Mouse (Mus musculus) left cerebral cortex, postnatal 4 days (tissue): Measurements from ENCODE around the gene Slc2a9. TPM values are rescaled to one million over a fixed set of nuclear protein-coding genes. Genes with fewer than 3 reads are reported as not detected.

Source experiments
- DNase-seq: peaks from one replicate; pipeline ENCODE4 v3.0.0-alpha.2; 2022
- intact Hi-C: fragments of 180-260 bp; cut with DNase I; formaldehyde crosslinking; loops from one replicate; pipeline ENCODE4 v1.15.1; 2025
- total RNA-seq, 2 experiments: library from RNA; stranded (reverse); gene quantifications; 2 replicates each; pipeline ENCODE4 v1.2.3; 2021

The Slc2a9 gene
- 1 to 10 TPM; 1.0 to 1.4 TPM for total RNA-seq

DNA sequence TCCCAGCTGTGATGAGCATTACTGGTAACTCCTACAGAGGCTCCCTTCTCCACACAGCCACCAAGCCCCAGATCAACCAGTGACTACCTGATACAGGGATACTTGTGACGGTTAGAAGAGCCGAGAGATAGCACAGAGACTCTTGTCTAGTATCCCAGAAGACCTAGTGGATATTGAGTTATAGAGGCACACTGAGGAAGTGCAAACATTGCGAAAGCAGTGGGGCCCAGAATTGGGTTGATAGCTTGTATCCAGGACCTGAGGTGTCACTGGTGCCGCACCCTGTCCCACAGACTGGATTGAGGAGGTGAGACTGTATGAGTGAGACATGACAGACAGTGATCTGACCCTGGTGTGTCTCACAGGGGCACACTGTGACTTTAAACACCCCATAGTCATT lies at the start of gene Slc2a9:
Gene Slc2a9 (minus strand): TSS at position 152 of the 400 bp plus-strand sequence.
- intact Hi-C loops = no loop called here
- DNase-seq = no peak

- intact Hi-C loops = no loop called here
Measured at GRCm38 (mm10) chr5:38552615-38553014, 49.7 kb upstream of the Slc2a9 start.

DNA sequence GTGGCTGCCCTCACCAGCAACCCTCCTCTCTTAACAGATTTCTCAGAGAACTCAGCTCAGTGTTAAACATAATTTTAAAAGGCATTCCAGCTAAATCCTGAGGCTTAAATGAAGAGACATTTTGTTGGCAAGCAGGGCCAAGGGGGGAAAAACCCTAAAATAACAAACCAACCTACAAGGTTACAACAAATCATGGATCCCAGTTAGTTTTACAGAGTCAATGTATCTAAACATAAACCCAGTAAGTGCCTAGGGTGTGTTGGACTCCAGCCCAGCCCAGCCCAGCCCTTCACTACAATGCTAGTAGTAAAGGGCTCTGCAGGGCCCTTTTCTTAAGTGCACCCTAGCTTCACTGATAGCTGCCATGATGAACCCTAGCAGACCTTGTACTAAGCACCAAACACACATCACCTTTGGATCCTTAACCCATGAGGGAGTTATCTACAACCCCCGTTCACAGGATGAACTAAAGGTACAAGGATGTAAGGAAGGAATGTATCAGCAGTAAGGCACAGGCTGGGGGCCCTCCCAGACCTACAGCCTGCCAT lies 47.4 kb upstream of the Slc2a9 start:
- no peak for DNase-seq
- intact Hi-C loops = no loop called here

More at GRCm38 (mm10) chr5:38552615-38553014, 49.7 kb upstream of the Slc2a9 start:
- DNase-seq = no peak

DNA sequence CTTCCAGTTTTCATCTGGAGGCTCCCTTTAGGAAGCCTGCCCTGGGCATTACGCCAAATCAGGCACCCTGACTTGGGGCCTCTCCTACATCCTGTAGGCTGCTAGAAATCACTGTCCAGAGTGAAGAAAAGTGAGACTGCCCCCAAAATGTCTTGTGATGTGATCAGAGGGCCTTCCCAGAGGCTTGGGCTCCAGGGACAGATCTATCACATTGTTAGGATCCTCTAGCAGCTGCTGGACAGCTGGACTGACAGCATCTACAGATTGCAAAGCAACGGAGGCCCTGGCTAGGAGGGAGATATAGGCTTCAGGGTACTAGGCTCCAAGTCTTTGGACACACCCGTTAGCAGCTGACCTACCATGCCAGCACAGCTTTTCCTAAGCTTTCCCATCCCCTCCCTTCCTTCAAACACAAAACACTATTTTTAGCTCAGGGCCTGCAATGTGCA lies 46.5 kb upstream of the Slc2a9 start:
- intact Hi-C loops = no loop called here

DNA sequence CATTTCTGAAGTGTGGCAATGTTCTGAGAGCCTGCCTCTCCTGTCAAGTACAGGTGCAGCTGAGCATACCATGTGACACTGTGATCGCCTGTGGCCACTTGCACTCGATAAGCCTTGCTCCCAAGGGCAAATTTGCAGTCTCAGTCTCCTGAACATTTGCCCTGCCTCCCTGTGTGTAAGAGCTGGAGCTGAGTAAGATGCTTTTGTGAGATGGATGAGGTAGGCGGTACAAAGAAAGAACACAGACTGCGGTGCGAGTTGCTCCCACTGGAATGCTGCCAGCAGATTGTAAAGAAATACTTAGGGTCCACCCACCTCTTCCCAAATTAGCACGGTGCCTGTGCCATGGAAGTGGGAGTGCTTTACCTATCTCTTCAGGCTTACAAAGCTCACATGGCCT lies 44.4 kb upstream of the Slc2a9 start:
- no peak for DNase-seq
- intact Hi-C loops = no loop called here

More for the DNA sequence above, 46.5 kb upstream of the Slc2a9 start:
- no peak for DNase-seq

DNA sequence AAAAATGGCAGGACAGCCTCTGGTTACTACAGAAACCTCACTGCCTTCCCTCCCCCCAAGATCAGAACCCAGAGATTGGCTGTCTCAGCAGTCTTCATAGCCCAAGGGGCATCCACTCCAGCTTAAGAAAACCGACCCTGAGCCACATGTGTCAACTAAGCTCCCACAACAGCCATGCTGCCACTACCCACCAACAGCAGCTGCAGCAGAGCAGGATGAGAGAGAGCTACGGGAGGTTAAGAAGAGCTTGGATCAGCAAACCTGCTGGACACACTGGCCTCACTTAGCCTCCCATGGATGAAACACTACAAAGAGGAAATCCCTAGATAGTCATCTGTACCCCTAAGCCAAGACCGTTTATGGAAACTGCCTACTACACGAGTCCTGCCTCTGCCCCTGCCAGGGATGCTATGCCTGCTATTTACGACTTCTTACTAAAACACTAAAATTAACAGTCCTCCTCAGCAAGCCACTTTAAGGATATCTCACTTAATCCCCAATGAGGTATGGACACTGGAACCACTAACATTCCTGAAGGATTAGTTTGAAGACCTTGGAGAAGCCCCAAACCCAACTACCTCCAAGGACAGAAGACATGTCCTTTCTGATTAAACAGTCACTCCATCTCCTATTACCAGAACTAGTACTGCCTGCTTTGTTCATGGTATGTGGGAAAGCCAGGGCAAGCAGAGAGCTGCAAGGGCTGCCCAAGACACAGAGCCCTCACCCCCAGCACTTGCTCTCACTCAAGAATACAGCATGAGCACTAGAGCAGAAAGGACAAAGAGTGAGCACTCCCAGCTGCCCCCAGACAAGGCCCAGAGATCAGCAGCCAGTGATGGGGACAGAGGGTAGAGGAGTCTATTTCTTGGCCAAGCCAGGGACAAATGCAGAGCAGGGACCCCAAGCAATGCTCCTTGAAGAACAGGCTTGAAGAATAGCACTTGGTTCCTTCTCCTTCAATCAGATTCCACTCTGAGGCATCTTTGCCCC lies 41.8 kb upstream of the Slc2a9 start:
- DNase-seq = no peak
- intact Hi-C loops = no loop called here

- peak; percentile 26 for DNase-seq
- intact Hi-C loops = no loop called here
Measured at GRCm38 (mm10) chr5:38543496-38544217, 40.7 kb upstream of the Slc2a9 start.

DNA sequence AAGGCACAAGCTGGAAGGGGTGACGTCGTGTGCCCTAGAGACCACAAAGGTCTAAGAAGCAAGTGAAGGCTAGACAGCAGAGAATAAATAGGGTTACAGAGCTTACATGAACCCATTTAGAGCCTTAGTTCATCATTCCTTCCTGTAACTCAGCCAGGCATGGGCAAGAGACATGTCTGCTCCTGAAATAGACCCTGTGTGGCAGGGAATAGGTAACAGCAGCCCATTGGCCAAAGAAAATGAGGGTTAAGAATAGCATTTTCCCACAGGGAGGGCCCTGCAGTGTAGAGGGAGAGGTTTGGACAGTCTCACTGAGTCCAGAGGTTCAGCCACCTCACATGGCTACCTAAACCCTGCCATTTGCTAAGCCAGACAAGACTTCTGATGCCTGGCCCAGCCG lies 38.8 kb upstream of the Slc2a9 start:
- no peak for DNase-seq
- intact Hi-C loops = no loop called here

DNA sequence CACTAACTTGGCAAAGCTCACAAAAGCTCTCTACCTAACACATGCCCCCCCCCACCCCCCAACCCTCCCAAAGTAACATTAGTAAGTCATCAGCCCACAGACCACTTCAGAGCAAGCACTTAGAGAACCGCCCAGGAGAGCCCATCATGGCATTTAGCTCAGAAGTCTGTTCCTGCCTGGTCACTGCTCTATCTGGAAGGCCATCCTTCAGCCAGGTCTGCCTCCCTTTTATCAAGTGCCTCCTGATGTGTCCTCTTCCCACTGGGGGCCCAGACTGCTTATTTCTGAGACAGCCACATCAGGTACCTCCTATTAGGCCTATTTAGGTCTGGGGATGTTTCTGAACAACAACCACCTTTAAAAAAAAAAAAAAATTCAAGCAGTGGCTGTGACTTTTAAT lies 38.0 kb upstream of the Slc2a9 start:
- intact Hi-C loops = no loop called here
- no peak for DNase-seq

GRCm38 (mm10) chr5:38538508-38538907 lies 35.6 kb upstream of the Slc2a9 start:
- intact Hi-C loops = no loop called here
- no peak for DNase-seq

- no peak for DNase-seq
- intact Hi-C loops = no loop called here
Measured at GRCm38 (mm10) chr5:38537845-38538244, 34.9 kb upstream of the Slc2a9 start.

DNA sequence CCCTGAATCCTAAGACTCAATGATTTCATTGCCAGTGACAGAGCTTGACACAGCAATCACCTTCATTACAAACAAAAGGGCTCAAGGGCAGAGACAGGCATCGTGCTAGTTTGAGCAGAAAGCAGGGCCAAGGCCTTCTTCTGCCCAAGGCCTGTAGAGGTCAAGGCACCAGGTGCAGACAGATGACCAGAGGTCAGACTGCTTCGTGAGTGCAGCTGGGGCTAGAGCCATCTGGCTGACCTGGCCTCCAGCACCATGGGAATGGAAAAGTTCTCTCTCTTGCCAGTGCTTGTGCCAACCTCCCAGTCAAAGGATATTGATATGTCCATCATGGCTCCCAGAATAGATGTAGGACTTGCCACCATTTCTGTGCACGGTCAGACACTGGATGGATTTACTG lies 33.9 kb upstream of the Slc2a9 start:
- DNase-seq = no peak
- intact Hi-C loops = no loop called here

- intact Hi-C loops = no loop called here
- DNase-seq = peak; percentile 59
Measured at GRCm38 (mm10) chr5:38532084-38532483, 29.1 kb upstream of the Slc2a9 start.

DNA sequence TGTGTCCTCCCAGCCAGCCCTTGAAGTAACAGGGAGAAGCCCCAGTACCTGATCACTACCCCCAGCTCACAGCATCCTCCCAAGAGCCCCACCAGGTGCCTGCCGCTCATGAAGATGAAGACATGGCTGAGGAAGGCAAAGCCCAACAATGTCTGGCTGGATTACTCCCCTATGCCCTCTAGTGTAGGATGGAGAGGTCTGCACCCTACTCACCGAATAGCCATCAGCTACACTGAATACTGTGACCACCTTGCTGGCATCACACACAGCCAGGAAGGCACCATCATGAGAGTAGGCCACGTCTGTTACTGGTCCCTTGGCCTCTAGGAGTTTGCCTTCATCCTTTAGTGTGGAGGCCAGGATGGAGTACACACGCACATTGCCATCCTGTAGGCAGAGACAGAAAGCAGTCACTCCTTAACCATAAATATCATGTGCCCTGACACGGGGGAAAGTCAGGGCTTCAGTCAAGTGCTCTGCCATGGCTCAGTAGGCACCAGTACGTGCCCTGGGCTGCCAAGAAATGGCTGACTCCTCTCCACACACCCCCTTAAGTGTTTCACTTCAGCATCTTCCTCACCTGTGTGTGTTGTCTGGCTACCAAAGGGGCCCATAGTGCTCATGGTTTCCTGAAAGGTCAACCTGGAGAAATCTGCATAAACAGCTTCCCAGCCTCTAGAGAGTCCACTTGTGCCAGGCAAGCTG lies 26.9 kb upstream of the Slc2a9 start:
- DNase-seq = peak; percentile 18
- intact Hi-C loops = loop anchor here (5.0 kb wide), 1 partner anchor 223 kb away; no protein-coding TSS in a partner anchor

GRCm38 (mm10) chr5:38522977-38523376 lies 20.0 kb upstream of the Slc2a9 start:
- intact Hi-C loops = no loop called here

DNA sequence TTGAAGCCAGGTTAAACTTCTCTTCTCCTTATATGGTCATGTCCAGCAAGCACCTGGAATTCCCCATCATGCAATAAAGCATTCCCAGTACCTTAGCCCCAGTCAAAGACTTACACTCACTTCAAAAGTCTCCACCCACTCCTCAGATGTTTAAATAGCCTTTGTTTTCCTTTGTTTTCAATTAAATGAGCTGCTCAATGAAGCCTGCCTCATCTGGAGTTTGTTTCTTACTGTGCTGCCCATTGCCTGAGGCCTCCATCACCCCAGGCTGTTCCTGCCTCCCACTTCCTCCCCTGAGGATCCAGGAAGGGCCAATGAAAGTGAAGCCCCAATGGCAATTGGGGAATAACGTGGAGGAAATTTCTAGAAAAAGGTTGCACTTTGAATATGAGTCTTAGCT lies 17.9 kb upstream of the Slc2a9 start:
- DNase-seq = no peak

More at GRCm38 (mm10) chr5:38522977-38523376, 20.0 kb upstream of the Slc2a9 start:
- no peak for DNase-seq

DNA sequence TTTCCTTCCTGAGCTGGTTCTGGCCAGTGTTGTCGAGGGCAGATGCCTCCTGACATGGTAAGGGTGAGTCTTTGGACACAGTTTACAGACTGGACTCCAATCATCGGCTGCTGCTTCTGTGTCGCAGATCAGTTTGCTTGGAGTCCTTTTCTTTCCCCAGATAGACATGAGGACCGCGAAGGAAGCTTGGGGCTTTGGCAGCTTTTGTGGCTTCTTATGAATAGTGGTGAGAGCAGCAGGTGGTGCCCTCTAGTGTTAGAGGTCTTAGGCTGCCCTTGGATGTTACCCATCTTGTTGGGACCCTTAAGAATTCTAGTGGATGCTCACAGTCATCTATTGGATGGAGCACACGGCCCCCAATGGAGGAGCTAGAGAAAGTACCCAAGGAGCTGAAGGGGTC lies 13.3 kb upstream of the Slc2a9 start:
- intact Hi-C loops = no loop called here
- peak; percentile 52 for DNase-seq

More for the DNA sequence above, 17.9 kb upstream of the Slc2a9 start:
- intact Hi-C loops = no loop called here

- DNase-seq = no peak
- intact Hi-C loops = no loop called here
Measured at GRCm38 (mm10) chr5:38512991-38513390, 10.0 kb upstream of the Slc2a9 start.

DNA sequence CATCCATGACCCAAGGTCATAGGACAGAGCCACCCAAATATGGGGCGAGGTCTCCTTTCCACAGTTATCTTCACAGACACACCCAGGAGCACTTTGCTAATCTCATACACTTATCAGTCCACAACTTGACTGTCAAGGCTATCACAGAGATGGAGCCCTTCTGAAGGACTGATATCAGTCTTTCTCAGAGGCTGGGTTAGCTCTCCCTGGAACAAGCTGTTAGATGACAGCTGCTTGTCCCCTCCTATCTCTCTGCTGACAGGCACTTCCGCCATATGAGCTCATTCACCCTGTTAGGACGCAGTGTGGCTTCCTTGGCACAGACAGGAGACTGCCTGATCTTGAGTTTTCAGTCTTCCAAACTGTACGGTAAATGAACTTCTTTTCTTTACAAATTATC lies 6.6 kb upstream of the Slc2a9 start:
- intact Hi-C loops = no loop called here
- no peak for DNase-seq

- intact Hi-C loops = no loop called here
- DNase-seq = no peak
Measured at GRCm38 (mm10) chr5:38505435-38505765, 2.5 kb upstream of the Slc2a9 start.
